Mouse (Mus musculus) v-Abl transformed pro-B cells (cell line): ENCODE data around the gene Cnga1.
"Not testable (repeated sequence)": the region's sequence is repeated elsewhere in the genome, so short reads cannot be mapped to it uniquely, and the experiment has no call there.

ENCODE experiments used
- in situ Hi-C, 2 experiments: fragments of 400-800 bp; cut with MboI; formaldehyde crosslinking; loops; one replicate each; pipeline ENCODE4 v1.15.1; 2025; ENCODE audit not compliant: unreplicated experiment in 2 of 2

Cnga1 gene

GRCm38 (mm10) chr5:72646131-72646530 is 2.1 kb upstream of the Cnga1 start:
- in situ Hi-C loops, result no loop called here

- in situ Hi-C loops, result no loop called here
These were observed 420 bp downstream of the Cnga1 start for GRCm38 (mm10) chr5:72643655-72644054.

- in situ Hi-C loops, result no loop called here
These were observed 4.0 kb downstream of the Cnga1 start for GRCm38 (mm10) chr5:72640072-72640471.

GRCm38 (mm10) chr5:72636576-72636975 is 7.5 kb downstream of the Cnga1 start:
- in situ Hi-C loops, result no loop called here

GRCm38 (mm10) chr5:72636122-72636521 is 8.0 kb downstream of the Cnga1 start:
- in situ Hi-C loops, result no loop called here

GRCm38 (mm10) chr5:72634791-72635271 is 9.2 kb downstream of the Cnga1 start:
- in situ Hi-C loops, result no loop called here

- in situ Hi-C loops, result no loop called here
These were observed 14.0 kb downstream of the Cnga1 start for GRCm38 (mm10) chr5:72630026-72630425.

- in situ Hi-C loops, result loop anchor here in 1 of 2 experiments (25.0 kb wide), 1 partner anchor 259 kb away; no protein-coding TSS in a partner anchor
These were observed 23.1 kb downstream of the Cnga1 start for GRCm38 (mm10) chr5:72621022-72621421.

GRCm38 (mm10) chr5:72617413-72617812 is 26.7 kb downstream of the Cnga1 start:
- in situ Hi-C loops, result loop anchor here in 1 of 2 experiments (25.0 kb wide), 1 partner anchor 255 kb away; no protein-coding TSS in a partner anchor

- in situ Hi-C loops, result loop anchor here (10.0 to 25.0 kb wide), 3 partner anchors 241 to 1098 kb away; no protein-coding TSS in a partner anchor
These were observed 40.9 kb downstream of the Cnga1 start for GRCm38 (mm10) chr5:72603138-72603537.

GRCm38 (mm10) chr5:72601006-72601405 is 43.1 kb downstream of the Cnga1 start:
- in situ Hi-C loops, result loop anchor here (10.0 to 25.0 kb wide), 3 partner anchors 239 to 1096 kb away; no protein-coding TSS in a partner anchor

- in situ Hi-C loops, result no loop called here
These were observed 56.8 kb downstream of the Cnga1 start, which contains the start of gene Gm5868 for GRCm38 (mm10) chr5:72587192-72587681. TSS of gene Gm5868 (minus strand) at chr5:72587551.

GRCm38 (mm10) chr5:72586667-72587191 is 57.3 kb downstream of the Cnga1 start:
- in situ Hi-C loops, result not testable (repeated sequence)

GRCm38 (mm10) chr5:72586122-72586521 is 58.0 kb downstream of the Cnga1 start:
- in situ Hi-C loops, result not testable (repeated sequence)

- in situ Hi-C loops, result not testable (repeated sequence)
These were observed 63.1 kb downstream of the Cnga1 start, which contains the start of gene Zar1 for GRCm38 (mm10) chr5:72580970-72581332. TSS of gene Zar1 (minus strand) at chr5:72581254.

- in situ Hi-C loops, result not testable (repeated sequence)
These were observed 63.7 kb downstream of the Cnga1 start for GRCm38 (mm10) chr5:72580088-72580969.

GRCm38 (mm10) chr5:72579599-72579998 is 64.5 kb downstream of the Cnga1 start:
- in situ Hi-C loops, result not testable (repeated sequence)

GRCm38 (mm10) chr5:72565621-72566020 is 78.5 kb downstream of the Cnga1 start:
- in situ Hi-C loops, result loop anchor here (10.0 to 25.0 kb wide), 3 partner anchors 329 to 403 kb away; partner anchors contain the start of gene Commd8 (in 1 of the 2)

GRCm38 (mm10) chr5:72563183-72563582 is 80.9 kb downstream of the Cnga1 start:
- in situ Hi-C loops, result loop anchor here (10.0 to 25.0 kb wide), 3 partner anchors 332 to 401 kb away; partner anchors contain the start of gene Commd8 (in 1 of the 2)

GRCm38 (mm10) chr5:72560976-72561628 is 83.0 kb downstream of the Cnga1 start:
- in situ Hi-C loops, result loop anchor here (10.0 to 25.0 kb wide), 3 partner anchors 334 to 399 kb away; partner anchors contain the start of gene Commd8 (in 1 of the 2)
